In the genomic region with DNA sequence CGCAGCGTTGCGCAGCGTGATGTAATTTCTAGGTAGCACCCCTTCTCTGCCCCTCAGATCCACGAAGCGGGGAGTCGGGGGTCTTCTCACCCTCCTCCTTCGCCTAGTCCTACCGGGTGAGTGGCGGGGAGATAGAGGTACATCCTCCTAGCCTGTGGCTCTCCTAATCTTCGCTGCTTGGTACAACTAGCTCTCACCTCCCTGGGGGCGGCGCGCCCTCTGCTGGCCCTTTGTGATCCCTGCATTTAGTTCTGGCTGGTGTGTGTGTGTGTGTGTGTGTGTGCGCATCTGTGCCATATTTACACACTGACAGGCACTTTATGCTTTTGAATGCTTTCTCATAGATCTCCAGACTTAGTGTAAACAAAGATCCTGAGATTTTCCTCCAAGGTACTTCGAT, we compare ENCODE assay signal across 9 mouse cellular contexts. TPM values are rescaled to one million over a fixed set of nuclear protein-coding genes. Genes with fewer than 3 reads are reported as not detected.
DNase-seq lines count a peak whose midpoint lies in the region; ATAC-seq and TF ChIP-seq lines count a peak whose summit lies in the region.
"Had no signal": no experiment of that assay in that cellular context is flagged by ENCODE, and none has a peak within 500 bp of the region (broad histone marks: within the 10 kb centered on the region; RNA-seq: fewer than 3 reads in every experiment).

No protein-coding gene starts in this region.

- no peak overlapping the region for H3K27ac ChIP-seq in ES-Bruce4 (ENCODE audit: insufficient read depth, low read length)
- no peak overlapping the region for H3K27ac ChIP-seq in lung, postnatal 0 days (ENCODE audit: low read length)
- H3K27ac ChIP-seq: liver, embryonic 15.5 days had no signal

- peak overlapping the region; percentile 98 for H3K4me2 ChIP-seq in lung, postnatal 0 days (replicated peaks; ENCODE audit: low read depth, low read length)

- peak overlapping the region; percentile 12 for H3K4me3 ChIP-seq in ES-Bruce4 (ENCODE audit: low read depth, low read length)
- no peak overlapping the region; the same call in 1 of the 2 replicates for H3K4me3 ChIP-seq in lung, postnatal 0 days (ENCODE audit: low read depth, low read length)

- peak; percentile 69 for ATAC-seq in lung, postnatal 0 days

- peak; percentile 91 for TF ChIP-seq CTCF in ES-Bruce4 (IDR thresholded peaks at IDR 0.05; ENCODE audit: low read depth, low read length)
- TF ChIP-seq CTCF in lung, postnatal 0 days (IDR thresholded peaks at IDR 0.05) = peak; percentile 99

- H3K9ac ChIP-seq in ES-Bruce4 (ENCODE audit: low read depth, poor library complexity, severe bottlenecking) = peak overlapping the region; percentile 85
- H3K9ac ChIP-seq in lung, postnatal 0 days (replicated peaks; ENCODE audit: low read depth) = no peak overlapping the region
- H3K9ac ChIP-seq: liver, embryonic 15.5 days had no signal

- no peak for TF ChIP-seq EP300 in ES-Bruce4 (IDR thresholded peaks at IDR 0.05; ENCODE audit: insufficient read depth, low read depth, low read length)
- no peak for TF ChIP-seq EP300 in lung, postnatal 0 days (IDR thresholded peaks at IDR 0.05)

- H3K27me3 ChIP-seq in ES-Bruce4 (ENCODE audit: control insufficient read depth, insufficient read depth, low read length, poor library complexity, severe bottlenecking) = peaks cover 36% of the 10 kb centered on the region
- peaks cover 21% of the 10 kb centered on the region for H3K27me3 ChIP-seq in lung, postnatal 0 days (replicated peaks; ENCODE audit: insufficient read depth, low read length)

- no peak for TF ChIP-seq POLR2A in ES-Bruce4 (IDR thresholded peaks at IDR 0.05; ENCODE audit: insufficient read depth, low read length)

- DNase-seq in cerebellum, adult 18-20 months = peak; percentile 70 to 85
- peak; percentile 84 for DNase-seq in forelimb bud, embryonic 11.5 days (ENCODE audit: low read depth, low spot score)
- DNase-seq in heart, postnatal 4 days = peak; percentile 91
- peak; percentile 65 for DNase-seq in layer of hippocampus, adult 9-10 months (ENCODE audit: low spot score)
- peak; percentile 84 for DNase-seq in lung, postnatal 0 days (ENCODE audit: low spot score)
- peak; percentile 83 for DNase-seq in ovary, postnatal 14 days (ENCODE audit: low spot score)
- DNase-seq in thymus, postnatal 10 days (ENCODE audit: low spot score in 2 of 2) = peak; percentile 77 to 90

- 2% methylated on average over 14 of the region's 16 CpGs for WGBS in lung, postnatal 0 days

- 0 out of 2 replicates have a peak, but pooled peaks cover 2% of the 10 kb centered on the region for H3K9me3 ChIP-seq in ES-Bruce4 (replicated peaks; ENCODE audit: control insufficient read depth, insufficient read depth, low read length, poor library complexity, severe bottlenecking)
- H3K9me3 ChIP-seq in lung, postnatal 0 days (ENCODE audit: low read length) = no peaks in the 10 kb centered on the region
- H3K9me3 ChIP-seq: liver, embryonic 15.5 days had no signal

- peaks cover 1% of the 10 kb centered on the region for H3K4me1 ChIP-seq in ES-Bruce4 (ENCODE audit: control insufficient read depth, insufficient read depth, low read length)
- H3K4me1 ChIP-seq in lung, postnatal 0 days (ENCODE audit: insufficient read depth, low read depth, low read length) = peaks cover 7% of the 10 kb centered on the region; the same call in 1 of the 2 replicates

- H3K36me3 ChIP-seq in ES-Bruce4 (ENCODE audit: control insufficient read depth, insufficient read depth, low read length, poor library complexity, severe bottlenecking) = no peaks in the 10 kb centered on the region
- H3K36me3 ChIP-seq in lung, postnatal 0 days (ENCODE audit: insufficient read depth, low read length) = no peaks in the 10 kb centered on the region
- H3K36me3 ChIP-seq: liver, embryonic 15.5 days had no signal

RNA-seq across cellular contexts. Expression of gene Nog, which starts 1.3 kb away (rescaled TPM):
- polyA plus RNA-seq in ES-Bruce4 (2011; ENCODE audit: insufficient read depth, insufficient read length, low read depth, missing spikeins) = 12.5 and 14.2 TPM in 2 replicates
- total RNA-seq in heart, postnatal 4 days (2021) = under 1 TPM; 0.48 to 0.50 TPM
- polyA plus RNA-seq in lung, postnatal 0 days (2015; fragmentation: Nextera tagmentation; extraction: Ambion mirVana) = 0.86 and 0.95 TPM in 2 replicates
- polyA plus RNA-seq: liver, embryonic 15.5 days had no signal
